Mouse (Mus musculus) adrenal gland (tissue): ENCODE results near the gene Rab3b.

ENCODE experiments used
- intact Hi-C: fragments of 180-260 bp; cut with DNase I; formaldehyde crosslinking; loops from one replicate; pipeline ENCODE4 v1.15.1; 2025

Gene Rab3b

GRCm38 (mm10) chr4:108942986-108943720, 64.3 kb downstream of the Rab3b start:
- intact Hi-C loops: no loop called here

- intact Hi-C loops: no loop called here
These were observed 70.3 kb downstream of the Rab3b start for GRCm38 (mm10) chr4:108949168-108949567.

GRCm38 (mm10) chr4:108950201-108950600, 71.3 kb downstream of the Rab3b start:
- intact Hi-C loops: no loop called here

DNA sequence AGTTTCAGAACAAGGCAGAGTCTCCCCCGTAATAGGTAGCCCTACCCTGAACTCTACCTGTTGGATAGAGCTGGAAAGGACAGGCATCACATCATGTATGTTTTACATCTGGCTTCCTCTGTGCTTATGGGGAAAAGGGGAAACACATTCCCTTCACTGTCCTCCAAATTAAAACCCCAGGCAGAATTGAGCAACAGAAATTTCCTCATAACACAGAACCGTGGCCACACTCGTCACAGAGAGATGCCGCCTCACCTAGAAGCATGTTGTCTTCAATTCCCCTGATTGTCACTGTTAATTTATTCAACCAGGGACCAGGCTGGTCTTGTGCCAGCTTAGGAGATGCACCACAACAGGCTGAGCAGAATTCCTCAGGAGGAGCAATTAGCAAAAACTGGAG, 72.8 kb downstream of the Rab3b start:
- intact Hi-C loops: no loop called here

- intact Hi-C loops: no loop called here
These were observed 80.8 kb downstream of the Rab3b start for GRCm38 (mm10) chr4:108959696-108960095.

DNA sequence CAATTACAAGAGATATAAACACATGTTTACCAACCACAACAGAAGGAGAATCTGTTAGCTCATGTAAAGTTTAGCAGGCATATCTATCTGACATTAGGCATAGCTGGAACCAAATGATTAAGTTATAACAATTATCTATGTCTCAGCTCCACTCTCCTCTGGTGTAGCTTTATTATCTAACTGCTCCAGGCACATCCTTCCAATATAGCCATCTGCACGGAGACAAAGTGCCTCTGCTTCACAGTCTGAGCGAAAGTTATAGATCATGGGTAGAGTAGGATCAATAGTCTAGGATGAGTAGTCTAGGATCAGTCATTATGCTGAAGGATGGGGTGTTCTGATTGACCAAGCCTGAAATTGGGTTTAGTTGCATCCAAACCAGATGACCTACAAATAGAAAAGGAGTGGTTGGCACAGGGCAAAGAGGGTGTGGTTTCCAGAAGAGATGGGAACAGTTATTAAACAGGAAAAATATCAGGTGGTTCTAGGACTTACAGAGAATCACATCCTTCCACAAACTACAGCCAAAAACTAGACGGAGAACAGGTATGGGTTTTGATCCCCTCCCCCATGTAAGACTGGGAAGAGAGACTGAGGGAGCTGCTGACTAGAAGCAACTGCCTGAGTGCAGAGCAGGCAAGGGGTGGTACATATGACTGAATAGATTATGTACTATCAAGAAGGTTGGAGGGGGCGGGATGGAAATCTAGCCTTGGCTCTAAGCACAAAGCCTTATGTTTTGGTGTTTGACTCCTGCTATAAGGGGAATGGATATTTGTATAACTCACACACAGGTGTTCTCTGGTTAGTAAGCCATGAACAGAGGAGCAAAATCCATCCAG, 82.0 kb downstream of the Rab3b start:
- intact Hi-C loops: no loop called here

DNA sequence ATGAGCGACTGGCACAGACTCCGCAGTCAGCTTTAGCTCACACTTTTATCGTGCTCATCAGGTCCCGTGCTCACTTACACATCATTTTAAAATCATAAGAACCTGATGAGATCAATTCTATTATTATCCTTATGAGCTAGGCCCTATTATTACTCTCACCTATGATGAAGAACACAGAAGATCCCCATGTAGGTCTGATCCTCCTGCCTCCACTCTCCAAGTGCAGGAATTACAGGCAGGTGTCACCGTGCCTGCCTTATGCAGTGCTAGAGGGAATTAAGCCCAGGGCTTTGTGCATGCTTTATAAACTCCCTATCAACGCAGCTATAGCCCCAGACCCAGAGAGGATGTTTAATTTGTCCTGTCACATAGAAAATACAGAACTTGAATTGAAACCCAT, 84.2 kb downstream of the Rab3b start:
- intact Hi-C loops: no loop called here

- intact Hi-C loops: no loop called here
These were observed 90.7 kb downstream of the Rab3b start for GRCm38 (mm10) chr4:108969517-108969916.

GRCm38 (mm10) chr4:108971054-108971453, 92.2 kb downstream of the Rab3b start:
- intact Hi-C loops: no loop called here

DNA sequence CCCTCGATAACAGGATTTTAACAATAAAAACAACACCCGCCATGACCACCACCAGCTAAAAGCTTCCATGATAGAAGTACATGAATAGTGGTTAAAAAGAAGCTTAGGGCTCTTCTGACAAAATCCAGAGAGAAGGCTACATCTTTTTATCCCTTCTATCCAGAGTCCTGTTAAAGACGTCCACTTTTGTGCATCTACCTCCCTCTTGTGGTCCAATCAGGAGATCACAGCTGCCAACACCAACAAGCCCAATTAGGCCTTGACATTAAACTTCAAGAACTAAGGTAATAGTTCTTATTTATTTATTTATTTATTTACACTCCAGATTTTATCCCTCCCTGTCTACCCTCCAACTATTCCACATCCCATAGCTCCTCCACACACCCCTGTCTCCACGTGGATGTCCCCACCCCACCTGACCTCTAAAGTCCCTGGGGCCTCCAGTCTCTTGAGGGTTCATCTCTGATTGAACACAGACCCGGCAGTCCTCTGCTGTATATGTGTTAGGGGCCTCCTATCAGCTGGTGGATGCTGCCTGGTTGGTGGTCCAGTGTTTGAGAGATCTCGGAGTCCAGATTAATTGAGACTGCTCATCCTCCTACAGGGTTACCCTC, 97.7 kb downstream of the Rab3b start:
- intact Hi-C loops: loop anchor here (2.0 to 5.0 kb wide), 3 partner anchors 106 to 279 kb away; no protein-coding TSS in a partner anchor

- intact Hi-C loops: no loop called here
These were observed 108.1 kb downstream of the Rab3b start for GRCm38 (mm10) chr4:108986833-108987472.

DNA sequence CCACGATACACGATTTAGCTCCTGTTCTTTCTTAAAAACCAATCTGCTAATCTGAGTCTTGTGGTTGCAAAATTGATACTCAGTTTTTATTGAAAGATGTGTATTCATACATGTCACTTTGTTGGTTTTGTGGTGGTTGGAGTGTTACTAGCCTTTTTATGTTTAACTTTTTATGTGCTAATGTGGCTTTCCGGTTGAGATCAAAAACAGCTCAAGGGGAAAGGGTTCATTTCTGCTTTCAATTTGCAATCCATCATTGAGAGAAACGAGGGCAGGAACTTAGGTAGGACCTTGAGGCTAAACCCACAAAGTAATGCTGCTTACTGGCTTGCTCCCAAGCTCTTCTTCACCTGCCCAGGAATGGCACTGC, 108.6 kb downstream of the Rab3b start:
- intact Hi-C loops: no loop called here

GRCm38 (mm10) chr4:108989430-108989829, 110.6 kb downstream of the Rab3b start:
- intact Hi-C loops: no loop called here

DNA sequence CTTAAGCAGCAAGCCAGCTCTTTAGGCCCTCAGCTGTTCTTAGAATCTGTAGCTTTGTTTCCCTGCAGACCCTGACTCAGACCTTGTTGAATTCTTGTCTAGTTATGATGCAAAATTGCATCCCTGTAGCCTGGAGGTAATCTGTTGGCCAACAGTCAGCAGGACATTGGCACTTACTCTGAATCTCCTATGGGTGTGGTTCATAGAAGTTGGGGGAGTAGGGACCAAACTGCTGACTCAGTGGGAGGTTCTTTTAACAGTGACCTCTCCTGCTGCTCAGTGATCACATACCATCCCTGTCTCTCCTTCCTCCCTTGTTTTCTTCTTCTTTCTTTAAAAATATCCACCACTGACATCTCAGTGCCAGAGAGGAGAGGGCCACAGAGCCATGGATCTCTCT, 111.2 kb downstream of the Rab3b start:
- intact Hi-C loops: no loop called here

DNA sequence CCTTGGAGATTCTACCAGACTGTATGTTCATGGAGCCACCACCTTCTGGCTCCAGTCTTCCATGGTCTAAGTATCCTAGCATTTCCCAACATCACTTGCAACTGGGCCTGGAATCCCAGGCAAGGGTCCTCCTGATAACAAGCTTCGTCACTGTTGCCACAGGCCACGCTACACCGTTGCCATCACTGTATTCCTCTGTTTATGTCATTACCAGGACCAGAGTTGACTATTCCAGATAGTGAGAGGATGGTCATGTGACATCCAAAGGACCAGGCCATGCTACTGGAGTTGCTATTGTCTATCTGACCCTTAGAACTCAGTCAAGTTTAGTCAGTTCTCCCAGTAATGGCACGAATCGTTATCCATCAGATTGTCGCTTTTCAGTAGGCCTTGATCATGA, 111.7 kb downstream of the Rab3b start:
- intact Hi-C loops: no loop called here

DNA sequence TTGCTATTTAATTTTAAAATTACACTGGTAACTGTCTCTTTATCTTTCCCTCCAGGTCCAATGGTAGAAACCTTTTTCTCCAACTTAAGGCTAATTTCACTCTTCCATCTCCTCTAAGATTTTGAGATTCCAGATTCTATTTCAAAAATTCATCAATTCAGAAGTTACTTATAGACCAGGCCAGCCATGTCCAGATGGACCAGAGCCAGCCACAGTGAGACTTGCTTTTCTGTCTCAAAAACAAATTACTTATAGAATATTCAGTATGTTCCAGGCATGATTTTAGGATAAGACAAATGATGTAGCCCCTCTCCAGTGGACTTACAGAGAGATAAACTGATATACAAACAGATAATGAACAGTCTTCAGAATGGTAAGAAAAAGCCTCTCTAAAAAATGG, 112.9 kb downstream of the Rab3b start:
- intact Hi-C loops: no loop called here
